In the genomic region with DNA sequence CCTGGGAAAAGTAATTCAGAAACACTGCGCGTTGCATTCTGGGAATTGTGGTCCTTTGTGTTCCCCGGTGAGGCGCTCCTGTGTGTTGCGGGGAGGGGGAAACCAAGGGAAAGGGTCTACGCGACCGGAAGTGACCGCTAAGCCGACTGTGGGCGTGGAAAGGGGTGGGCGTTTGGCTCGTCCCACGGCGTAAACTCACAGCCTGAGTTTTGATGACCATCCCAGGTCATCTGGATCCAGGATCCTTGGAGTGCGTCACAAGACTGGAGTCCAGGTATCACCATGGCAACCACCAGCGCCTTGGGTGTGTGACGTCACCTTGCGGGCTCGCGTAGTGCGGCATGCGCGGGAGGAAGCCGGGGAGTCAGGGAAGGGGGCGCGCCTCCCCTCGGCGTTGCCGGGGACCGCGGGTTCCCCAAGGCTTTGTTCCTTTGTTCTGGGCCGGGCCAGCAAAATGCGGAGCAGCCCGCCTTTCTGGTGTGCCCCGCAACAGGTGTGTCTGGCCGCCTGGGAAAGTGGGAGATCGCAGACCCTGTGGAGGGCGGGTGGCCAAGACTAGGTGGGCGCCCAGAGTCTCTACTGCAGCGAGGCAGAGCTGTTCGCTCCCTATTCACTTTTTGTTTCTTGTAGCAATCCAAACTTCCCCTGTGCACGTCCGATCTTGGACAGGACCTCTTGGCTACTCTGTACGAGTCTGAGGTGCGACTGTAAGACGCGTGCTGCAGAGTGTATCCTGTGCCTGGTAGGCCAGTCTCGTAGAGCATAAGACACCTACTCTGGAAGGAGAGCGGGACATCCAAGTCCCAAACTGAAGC, we compare ENCODE assay signal across 8 mouse cellular contexts. TPM values are rescaled to one million over a fixed set of nuclear protein-coding genes. Genes with fewer than 3 reads are reported as not detected.
DNase-seq lines count a peak whose midpoint lies in the region; ATAC-seq lines count a peak whose summit lies in the region.

A gene (plus strand): TSS at position 169 of the 815 bp plus-strand sequence.

- peak within 1 kb of the TSS; percentile 88 for H3K4me2 ChIP-seq in hindbrain, embryonic 13.5 days

- peaks cover 19% of the 10 kb centered on the region for H3K36me3 ChIP-seq in hindbrain, embryonic 13.5 days

- H3K4me3 ChIP-seq in hindbrain, embryonic 13.5 days, result peak within 1 kb of the TSS; percentile 75

- ATAC-seq in hindbrain, embryonic 13.5 days (ENCODE audit: low FRiP score), result peak; percentile 94

- no peaks in the 10 kb centered on the region for H3K27me3 ChIP-seq in hindbrain, embryonic 13.5 days

- H3K4me1 ChIP-seq in hindbrain, embryonic 13.5 days (replicated peaks), result peaks cover 20% of the 10 kb centered on the region

- H3K27ac ChIP-seq in hindbrain, embryonic 13.5 days, result peak within 1 kb of the TSS; percentile 83

- peak within 1 kb of the TSS; percentile 87 for H3K9ac ChIP-seq in hindbrain, embryonic 13.5 days

- WGBS in hindbrain, embryonic 13.5 days, result under 1% methylated on average over 50 of the region's 50 CpGs

- H3K9me3 ChIP-seq in hindbrain, embryonic 13.5 days, result no peaks in the 10 kb centered on the region

- DNase-seq in R1 (ENCODE audit: low read depth, low spot score), result peak; percentile 99
- peak; percentile 93 for DNase-seq in cerebellum, postnatal 14 days
- DNase-seq in frontal cortex, postnatal 14 days (ENCODE audit: low spot score in 2 of 2), result peak; percentile 83
- DNase-seq in layer of hippocampus, postnatal 25 days (ENCODE audit: extremely low spot score in 1 of 2, low spot score in 1 of 2), result peak; percentile 74 to 81
- peak; percentile 85 for DNase-seq in lung, postnatal 14 days
- DNase-seq in retina, adult 2 months (ENCODE audit: low read depth, low spot score), result peak; percentile 74
- DNase-seq in thymus, postnatal 25 days, result peak; percentile 91

RNA-seq across cellular contexts. Expression of the gene that starts here (rescaled TPM):
- polyA plus RNA-seq in hindbrain, embryonic 13.5 days (2015; fragmentation: Nextera tagmentation; extraction: Ambion mirVana), result 16.8 and 19.9 TPM in 2 replicates
- total RNA-seq in layer of hippocampus, postnatal 25 days (2021), result 1 to 10 TPM; 2.9 to 4.2 TPM

Comparison
In these comparisons a context has a peak if more than half of its experiments do, and no peak if none do; other contexts are left out.
1. Peak in every context shown above with its lines: DNase-seq, ATAC-seq, H3K4me3 ChIP-seq and H3K27ac ChIP-seq.